ENCODE assay signal across 8 mouse cellular contexts in the genomic region with DNA sequence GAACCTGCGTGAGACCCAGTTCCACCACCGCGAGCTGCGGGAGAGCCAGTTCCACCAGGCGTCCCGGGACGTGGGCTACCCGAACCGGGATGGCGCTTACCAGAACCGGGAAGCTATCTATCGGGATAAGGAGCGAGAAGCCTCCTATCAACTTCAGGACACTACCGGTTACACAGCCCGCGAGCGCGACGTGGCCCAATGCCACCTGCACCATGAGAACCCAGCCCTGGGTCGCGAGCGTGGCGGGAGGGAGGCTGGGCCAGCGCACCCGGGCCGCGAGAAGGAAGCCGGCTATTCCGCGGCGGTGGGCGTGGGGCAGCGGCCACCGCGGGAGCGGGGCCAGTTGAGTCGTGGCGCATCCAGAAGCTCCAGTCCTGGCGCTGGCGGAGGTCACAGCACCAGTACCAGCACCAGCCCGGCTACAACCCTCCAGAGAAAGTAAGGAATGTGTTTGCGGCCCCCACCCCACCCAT. TPM values are rescaled to one million over a fixed set of nuclear protein-coding genes. Genes with fewer than 3 reads are reported as not detected.
A peak's percentile ranks its signal among the peaks of the same experiment; 100 is the strongest.
DNase-seq lines count a peak whose midpoint lies in the region; ATAC-seq and TF ChIP-seq lines count a peak whose summit lies in the region.

No protein-coding gene starts in this region.

- H3K36me3 ChIP-seq in forebrain, embryonic 12.5 days (replicated peaks), result no peaks in the 10 kb centered on the region
- no peaks in the 10 kb centered on the region for H3K36me3 ChIP-seq in intestine, postnatal 0 days (ENCODE audit: control insufficient read depth, insufficient read depth)
- no peaks in the 10 kb centered on the region for H3K36me3 ChIP-seq in midbrain, embryonic 15.5 days (replicated peaks)

- H3K4me2 ChIP-seq in forebrain, embryonic 12.5 days, result peak overlapping the region; percentile 77
- H3K4me2 ChIP-seq in intestine, postnatal 0 days (replicated peaks; ENCODE audit: low read depth), result peak overlapping the region; percentile 81
- peak overlapping the region; percentile 76 for H3K4me2 ChIP-seq in midbrain, embryonic 15.5 days

- ATAC-seq in forebrain, embryonic 12.5 days (ENCODE audit: low FRiP score), result peak; percentile 59
- ATAC-seq in intestine, postnatal 0 days, result no peak
- ATAC-seq in midbrain, embryonic 15.5 days (replicated peaks), result peak; percentile 51

- no peak overlapping the region for H3K27ac ChIP-seq in bone marrow, adult 2 months (ENCODE audit: control insufficient read depth, insufficient read depth, low read depth, low read length, poor library complexity)
- no peak overlapping the region for H3K27ac ChIP-seq in forebrain, embryonic 12.5 days
- no peak overlapping the region for H3K27ac ChIP-seq in intestine, postnatal 0 days (ENCODE audit: low read depth, low read length)
- H3K27ac ChIP-seq in midbrain, embryonic 15.5 days, result no peak overlapping the region

- H3K9me3 ChIP-seq in forebrain, embryonic 12.5 days, result no peaks in the 10 kb centered on the region
- H3K9me3 ChIP-seq in intestine, postnatal 0 days (ENCODE audit: control insufficient read depth), result no peaks in the 10 kb centered on the region
- no peaks in the 10 kb centered on the region for H3K9me3 ChIP-seq in midbrain, embryonic 15.5 days

- intact Hi-C loops in left cerebral cortex, postnatal 4 days (cut with DNase I), result loop anchor here (10.0 kb wide), 1 partner anchor 100 kb away; no protein-coding TSS in a partner anchor
- intact Hi-C loops in left cerebral cortex, postnatal 14 days (cut with DNase I), result loop anchor here (5.0 kb wide), 1 partner anchor 77 kb away; no protein-coding TSS in a partner anchor

- peak overlapping the region; percentile 65 for H3K9ac ChIP-seq in forebrain, embryonic 12.5 days
- H3K9ac ChIP-seq in intestine, postnatal 0 days (ENCODE audit: low read depth, low read length), result 0 out of 2 replicates have a peak overlapping the region, but pooled peaks have one; percentile 50
- H3K9ac ChIP-seq in midbrain, embryonic 15.5 days, result peak overlapping the region; percentile 58

- no peak for TF ChIP-seq CTCF in bone marrow, adult 2 months (IDR thresholded peaks at IDR 0.05; ENCODE audit: control insufficient read depth, insufficient read depth, low read length)
- TF ChIP-seq CTCF in intestine, postnatal 0 days (IDR thresholded peaks at IDR 0.05; ENCODE audit: low read depth), result no peak

- peak overlapping the region; percentile 36 for H3K4me3 ChIP-seq in bone marrow, adult 2 months (replicated peaks; ENCODE audit: control insufficient read depth, low read depth, low read length)
- H3K4me3 ChIP-seq in forebrain, embryonic 12.5 days (replicated peaks), result peak overlapping the region; percentile 66
- H3K4me3 ChIP-seq in intestine, postnatal 0 days (ENCODE audit: low read depth, low read length), result peak overlapping the region; percentile 59
- peak overlapping the region; percentile 65 for H3K4me3 ChIP-seq in midbrain, embryonic 15.5 days

- peak; percentile 8 for DNase-seq in left cerebral cortex, postnatal 4 days
- no peak for DNase-seq in left cerebral cortex, postnatal 14 days (ENCODE audit: low spot score in 2 of 2)
- DNase-seq in frontal cortex, adult 2 months (ENCODE audit: extremely low spot score in 1 of 2, low spot score in 1 of 2), result no peak
- no peak for DNase-seq in frontal cortex, postnatal 25 days (ENCODE audit: low spot score in 2 of 2)

- 11% methylated on average over 42 of the region's 42 CpGs for WGBS in bone marrow, adult 2 months
- WGBS in forebrain, embryonic 12.5 days, result 16% methylated on average over 39 of the region's 42 CpGs
- WGBS in intestine, postnatal 0 days, result 17% methylated on average over 42 of the region's 42 CpGs
- WGBS in midbrain, embryonic 15.5 days, result 22% methylated on average over 38 of the region's 42 CpGs

- H3K27me3 ChIP-seq in forebrain, embryonic 12.5 days, result peaks cover 84% of the 10 kb centered on the region
- H3K27me3 ChIP-seq in intestine, postnatal 0 days (replicated peaks; ENCODE audit: control insufficient read depth, insufficient read depth, low read length), result peaks cover 5% of the 10 kb centered on the region; the same call in 1 of the 2 replicates
- peaks cover 49% of the 10 kb centered on the region for H3K27me3 ChIP-seq in midbrain, embryonic 15.5 days (replicated peaks)

- no peaks in the 10 kb centered on the region for H3K4me1 ChIP-seq in bone marrow, adult 2 months (ENCODE audit: control insufficient read depth, insufficient read depth, low read length)
- 0 out of 2 replicates have a peak, but pooled peaks cover 2% of the 10 kb centered on the region for H3K4me1 ChIP-seq in forebrain, embryonic 12.5 days
- no peaks in the 10 kb centered on the region for H3K4me1 ChIP-seq in intestine, postnatal 0 days (replicated peaks; ENCODE audit: control insufficient read depth, insufficient read depth, low read length)
- peaks cover 14% of the 10 kb centered on the region for H3K4me1 ChIP-seq in midbrain, embryonic 15.5 days

- no peak for TF ChIP-seq POLR2A in bone marrow, adult 2 months (IDR thresholded peaks at IDR 0.05; ENCODE audit: borderline replicate concordance, control insufficient read depth, low read depth, low read length)

RNA-seq across cellular contexts. Expression of gene Iqsec2, which starts 0.7 kb away (rescaled TPM):
- 10 to 100 TPM; 50.3 to 56.7 TPM for total RNA-seq in left cerebral cortex, postnatal 4 days (2021)
- 100 to 1,000 TPM; 147 to 149 TPM for total RNA-seq in left cerebral cortex, postnatal 14 days (2021)
- 3.6 and 4.4 TPM in 2 replicates for polyA plus RNA-seq in bone marrow, adult 2 months (2011; ENCODE audit: insufficient read depth, insufficient read length, low replicate concordance, missing spikeins)
- polyA plus RNA-seq in forebrain, embryonic 12.5 days (2016; fragmentation: Nextera tagmentation; extraction: Ambion mirVana), result 2.8 and 3.0 TPM in 2 replicates
- polyA plus RNA-seq in intestine, postnatal 0 days (2015; fragmentation: Nextera tagmentation; extraction: Ambion mirVana), result 6.5 and 7.3 TPM in 2 replicates
- 4.8 and 6.3 TPM in 2 replicates for polyA plus RNA-seq in midbrain, embryonic 15.5 days (2015; fragmentation: Nextera tagmentation; extraction: Ambion mirVana)
- polyA plus RNA-seq in frontal cortex, adult 2 months (2012; rRNA removed), result 54.6 and 62.1 TPM in 2 replicates
